Mouse (Mus musculus) hindbrain, embryonic 10.5 days (tissue): Measurements from ENCODE around the gene Gm11099. TPM values are rescaled to one million over a fixed set of nuclear protein-coding genes. Genes with fewer than 3 reads are reported as not detected.

Experiments used
- DNase-seq: peaks from one replicate; pipeline ENCODE4 v3.0.0-alpha.2; 2017; ENCODE audit warnings: low spot score
- H3K27ac ChIP-seq: fragments of 300-500 bp; sonication (generic); 2 replicates; pipeline ENCODE4 v1.5.1; 2016; ENCODE audit warnings: mild to moderate bottlenecking, moderate library complexity
- H3K27me3 ChIP-seq: fragments of 300-500 bp; sonication (generic); 2 replicates; pipeline ENCODE4 v1.6.1; 2016; ENCODE audit warnings: mild to moderate bottlenecking; ENCODE audit not compliant: poor library complexity, insufficient read depth, severe bottlenecking
- H3K36me3 ChIP-seq: fragments of 300-500 bp; sonication (generic); 2 replicates; pipeline ENCODE4 v1.6.1; 2016; ENCODE audit warnings: mild to moderate bottlenecking, moderate library complexity
- H3K4me1 ChIP-seq: fragments of 300-500 bp; sonication (generic); replicated peaks from 2 replicates; pipeline ENCODE4 v1.6.1; 2016; ENCODE audit warnings: mild to moderate bottlenecking
- H3K4me3 ChIP-seq: fragments of 300-500 bp; sonication (generic); 2 replicates; pipeline ENCODE4 v1.5.1; 2016; ENCODE audit warnings: mild to moderate bottlenecking, moderate library complexity
- H3K9me3 ChIP-seq: fragments of 300-500 bp; sonication (generic); 2 replicates; pipeline ENCODE4 v1.6.1; 2016; ENCODE audit warnings: mild to moderate bottlenecking, moderate library complexity
- WGBS: fragments of 180-500 bp; shearing (Covaris S2); methylation state at CpG from one replicate; pipeline ENCODE4 v1.1.7; 2016; 5-methylcytosine and 5-hydroxymethylcytosine counted together
- polyA plus RNA-seq: library from polyadenylated mRNA; unstranded; fragments of >200 nt; fragmentation: Nextera tagmentation; extraction: Ambion mirVana; gene quantifications from 2 replicates; pipeline ENCODE4 v1.2.1, GENCODE M21; 2016

The Gm11099 gene
- not detected in 2 replicates for polyA plus RNA-seq

DNA sequence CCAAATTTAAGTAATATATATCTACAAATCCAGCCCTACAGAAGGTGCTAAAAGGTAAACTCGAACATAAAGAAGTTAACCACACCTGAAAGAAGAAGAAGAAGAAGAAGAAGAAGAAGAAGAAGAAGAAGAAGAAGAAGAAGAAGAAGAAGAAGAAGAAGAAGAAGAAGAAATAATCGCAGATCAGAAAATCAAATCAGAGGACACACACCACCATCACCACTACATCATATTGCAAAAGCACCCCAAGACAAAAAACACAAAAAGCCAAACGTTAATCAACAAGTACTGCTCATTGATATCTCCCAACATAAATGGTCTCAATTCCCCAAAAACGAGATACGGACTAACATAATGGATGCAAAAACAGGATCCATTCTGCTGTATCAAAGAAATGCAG is at the start of gene Gm11099:
Gene Gm11099 (plus strand): TSS at position 301 of the 400 bp plus-strand sequence.
- WGBS = 85% methylated on average over 5 of the region's 5 CpGs
- no peaks in the 10 kb centered on the region for H3K9me3 ChIP-seq
- H3K27ac ChIP-seq = no peak within 1 kb of the TSS
- no peaks in the 10 kb centered on the region for H3K4me1 ChIP-seq
- H3K36me3 ChIP-seq = no peaks in the 10 kb centered on the region
- no peak within 1 kb of the TSS for H3K4me3 ChIP-seq
- no peak for DNase-seq
- H3K27me3 ChIP-seq = no peaks in the 10 kb centered on the region

DNA sequence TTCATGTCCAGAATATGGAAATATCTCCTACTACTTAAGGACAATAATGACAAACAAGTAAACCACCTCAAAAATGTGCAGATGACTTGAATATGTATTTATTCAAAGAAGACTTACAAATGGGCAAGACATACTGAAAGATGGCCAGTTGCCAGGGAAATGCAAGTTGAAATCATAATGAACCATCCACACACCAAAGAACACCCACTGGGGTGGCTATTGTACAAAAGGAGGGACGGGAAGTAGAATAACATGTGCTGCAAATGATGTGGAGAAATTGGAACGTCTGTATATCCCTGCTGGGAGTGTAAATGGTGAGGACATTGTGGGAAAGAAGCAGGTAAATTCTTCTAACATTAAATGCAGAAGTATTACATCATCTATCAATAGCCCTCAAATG is 46.3 kb upstream of the Gm11099 start:
- no peaks in the 10 kb centered on the region for H3K9me3 ChIP-seq
- WGBS = 51% methylated on average over 2 of the region's 2 CpGs
- no peaks in the 10 kb centered on the region for H3K36me3 ChIP-seq
- no peaks in the 10 kb centered on the region for H3K27me3 ChIP-seq
- no peak overlapping the region for H3K27ac ChIP-seq
- no peaks in the 10 kb centered on the region for H3K4me1 ChIP-seq
- no peak for DNase-seq
- no peak overlapping the region for H3K4me3 ChIP-seq

DNA sequence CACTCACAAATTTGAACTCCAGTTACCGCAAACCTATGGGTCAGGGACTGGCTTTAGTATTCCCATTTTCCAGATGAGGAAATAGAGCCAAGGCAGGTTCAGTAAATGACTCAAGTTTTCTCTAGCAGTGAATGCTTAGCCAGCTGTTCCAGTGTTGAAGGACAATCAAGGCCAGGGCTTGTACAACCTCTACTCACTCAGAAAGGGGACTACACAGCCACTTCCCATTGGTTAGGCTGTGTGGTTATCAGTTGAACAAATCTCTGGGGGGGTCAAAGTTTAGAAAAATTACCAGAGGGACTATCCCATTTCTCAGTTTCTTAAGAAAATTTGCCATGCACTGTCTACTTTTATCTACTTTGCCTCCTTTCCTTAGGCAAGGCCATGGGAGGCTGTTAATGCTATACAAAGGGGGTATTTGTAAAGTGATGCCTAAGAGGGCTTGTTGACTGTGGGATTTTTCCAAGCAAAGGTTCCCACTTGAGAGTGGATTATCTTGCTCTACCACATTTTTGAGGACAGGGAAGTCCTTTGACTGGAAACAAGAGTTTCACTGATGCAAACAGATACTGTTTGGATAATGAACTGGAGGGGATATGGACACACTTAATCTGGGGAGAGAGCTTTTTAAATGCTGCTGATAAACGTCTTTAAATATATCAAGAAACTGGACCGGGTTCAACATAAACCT is 30.2 kb upstream of the Gm11099 start:
- Histone ChIP-seq H3K4me3 (no peak overlapping the region), H3K27ac (no peak overlapping the region), H3K27me3 (no peaks in the 10 kb centered on the region), H3K4me1 (peaks cover 6% of the 10 kb centered on the region; the same call in 1 of the 2 replicates), H3K36me3 (no peaks in the 10 kb centered on the region), H3K9me3 (0 out of 2 replicates have a peak, but pooled peaks cover 2% of the 10 kb centered on the region)
- no peak for DNase-seq
- WGBS = 83% methylated on average over 3 of the region's 3 CpGs

DNA sequence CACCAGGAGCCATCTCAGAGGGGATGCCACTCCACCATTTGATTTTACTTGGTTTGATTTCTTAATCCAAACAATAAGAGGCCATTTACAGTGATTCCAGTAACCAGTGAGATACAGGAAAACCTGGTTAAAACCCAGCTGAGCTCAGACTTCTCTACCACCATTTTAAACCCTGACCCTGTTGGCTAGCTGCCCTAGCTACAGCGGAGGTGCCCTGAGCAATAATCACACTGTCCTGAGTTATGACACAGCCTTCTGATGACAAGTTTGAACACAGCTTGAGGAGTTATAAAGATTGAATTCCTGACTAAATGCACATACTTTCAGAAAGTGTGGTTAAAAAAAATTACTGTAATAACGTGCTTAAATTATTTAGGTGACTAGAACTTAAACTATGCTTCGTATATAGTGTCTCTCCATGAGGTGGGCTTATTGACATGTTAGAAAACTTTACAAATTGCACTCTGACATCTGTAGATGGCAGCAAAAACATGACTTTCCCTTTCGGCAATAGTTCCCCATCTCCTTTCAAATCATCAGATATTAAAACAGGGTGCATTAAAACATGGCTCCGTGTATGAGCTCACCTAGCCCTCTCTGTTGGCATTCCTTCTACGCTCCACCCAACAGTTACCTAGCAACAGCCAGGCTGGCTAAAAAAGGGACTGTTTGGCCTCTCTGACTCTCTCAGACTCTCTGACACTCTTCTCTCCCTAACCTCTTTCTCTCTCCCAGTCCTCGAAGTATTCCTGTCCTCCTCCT is 29.1 kb upstream of the Gm11099 start:
- no peak for DNase-seq
- Histone ChIP-seq H3K27ac (no peak overlapping the region), H3K36me3 (no peaks in the 10 kb centered on the region), H3K9me3 (0 out of 2 replicates have a peak, but pooled peaks cover 2% of the 10 kb centered on the region), H3K4me1 (peaks cover 6% of the 10 kb centered on the region; the same call in 1 of the 2 replicates), H3K27me3 (no peaks in the 10 kb centered on the region), H3K4me3 (no peak overlapping the region)
- 69% methylated on average over 7 of the region's 7 CpGs for WGBS

DNA sequence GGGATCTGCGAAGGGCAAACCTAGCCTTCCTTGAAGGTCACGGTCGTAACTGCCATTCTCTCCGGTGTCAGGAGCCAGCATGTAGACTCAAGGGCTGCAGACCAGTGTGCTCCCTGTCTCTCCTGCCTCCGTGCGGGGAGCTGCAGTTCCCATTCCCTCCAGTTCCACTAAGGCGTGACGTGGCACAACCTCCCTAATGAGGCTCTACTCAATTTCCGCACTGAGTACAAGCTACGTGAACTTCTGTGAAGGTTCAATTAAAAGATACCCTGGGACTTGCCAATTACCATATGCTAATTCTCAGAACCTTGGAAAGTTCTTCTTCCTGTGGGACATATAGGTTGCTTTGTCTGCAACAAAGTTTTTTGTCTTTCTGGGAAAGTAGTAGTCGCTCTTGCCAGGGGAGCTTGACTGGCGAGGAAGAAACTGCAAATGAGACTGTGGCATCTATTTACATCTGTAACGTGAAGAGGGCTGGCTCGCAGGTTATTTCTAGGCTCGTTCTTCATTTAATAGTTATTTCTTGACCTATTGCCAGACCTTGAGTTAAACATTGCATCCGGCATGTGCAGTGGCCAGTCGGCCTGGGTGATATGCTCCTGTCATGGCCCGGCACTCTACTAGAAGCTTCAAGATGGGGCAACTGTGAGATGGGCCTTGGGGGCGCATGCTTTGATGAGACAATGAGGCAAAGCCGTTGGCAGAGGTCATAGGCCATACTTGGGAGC is 26.8 kb upstream of the Gm11099 start:
- 0 out of 2 replicates have a peak, but pooled peaks cover 2% of the 10 kb centered on the region for H3K9me3 ChIP-seq
- H3K36me3 ChIP-seq = no peaks in the 10 kb centered on the region
- WGBS = 92% methylated on average over 20 of the region's 20 CpGs
- no peaks in the 10 kb centered on the region for H3K27me3 ChIP-seq
- H3K4me1 ChIP-seq = peaks cover 6% of the 10 kb centered on the region; the same call in 1 of the 2 replicates
- no peak overlapping the region for H3K27ac ChIP-seq
- no peak overlapping the region for H3K4me3 ChIP-seq
- DNase-seq = no peak

DNA sequence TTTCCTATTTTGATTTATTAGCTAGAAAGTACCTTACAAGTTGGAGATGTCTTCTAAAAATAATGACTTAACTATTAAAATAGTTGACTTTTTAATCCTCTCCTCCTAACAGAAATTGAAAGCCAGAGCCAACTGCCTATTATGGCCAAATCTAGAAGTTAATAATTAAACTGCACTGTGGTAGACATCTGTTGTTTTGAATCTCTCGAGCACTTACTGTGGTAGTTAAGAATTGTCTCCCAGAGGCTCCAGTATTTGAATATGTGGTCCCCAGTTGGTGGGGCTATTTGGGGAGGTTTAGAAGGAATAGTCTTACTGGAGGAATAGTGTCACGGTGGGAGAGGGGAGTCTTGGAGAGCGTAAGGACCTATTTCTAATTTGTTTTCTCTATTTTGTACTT is 18.2 kb upstream of the Gm11099 start:
- no peaks in the 10 kb centered on the region for H3K27me3 ChIP-seq
- no peaks in the 10 kb centered on the region for H3K36me3 ChIP-seq
- peaks cover 4% of the 10 kb centered on the region; the same call in 1 of the 2 replicates for H3K9me3 ChIP-seq
- peaks cover 7% of the 10 kb centered on the region for H3K4me1 ChIP-seq
- WGBS = 81% methylated on average over 3 of the region's 3 CpGs
- no peak overlapping the region for H3K4me3 ChIP-seq
- no peak overlapping the region for H3K27ac ChIP-seq
- no peak for DNase-seq

DNA sequence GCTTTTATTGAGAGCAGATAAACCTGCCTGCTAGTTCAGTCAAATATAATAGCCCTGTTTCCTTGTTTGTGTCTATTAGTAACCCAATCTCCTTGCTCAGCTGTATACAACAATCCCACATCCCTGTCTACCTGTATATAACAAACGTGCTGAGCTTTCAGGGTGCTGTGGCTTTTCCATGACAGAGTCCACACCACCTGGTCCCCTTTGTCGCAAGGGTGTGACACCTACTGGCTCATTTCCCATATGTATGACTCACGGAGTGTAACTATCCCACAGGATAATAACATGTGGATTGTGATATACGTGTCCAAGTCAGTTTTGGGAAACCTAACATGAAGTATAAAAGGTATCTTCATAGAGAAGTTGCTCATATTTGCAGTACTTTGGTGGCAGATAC is 16.8 kb upstream of the Gm11099 start:
- peaks cover 4% of the 10 kb centered on the region; the same call in 1 of the 2 replicates for H3K9me3 ChIP-seq
- WGBS = 93% methylated on average over 4 of the region's 4 CpGs
- H3K36me3 ChIP-seq = no peaks in the 10 kb centered on the region
- peaks cover 7% of the 10 kb centered on the region for H3K4me1 ChIP-seq
- DNase-seq = no peak
- no peak overlapping the region for H3K27ac ChIP-seq
- no peaks in the 10 kb centered on the region for H3K27me3 ChIP-seq
- H3K4me3 ChIP-seq = no peak overlapping the region

DNA sequence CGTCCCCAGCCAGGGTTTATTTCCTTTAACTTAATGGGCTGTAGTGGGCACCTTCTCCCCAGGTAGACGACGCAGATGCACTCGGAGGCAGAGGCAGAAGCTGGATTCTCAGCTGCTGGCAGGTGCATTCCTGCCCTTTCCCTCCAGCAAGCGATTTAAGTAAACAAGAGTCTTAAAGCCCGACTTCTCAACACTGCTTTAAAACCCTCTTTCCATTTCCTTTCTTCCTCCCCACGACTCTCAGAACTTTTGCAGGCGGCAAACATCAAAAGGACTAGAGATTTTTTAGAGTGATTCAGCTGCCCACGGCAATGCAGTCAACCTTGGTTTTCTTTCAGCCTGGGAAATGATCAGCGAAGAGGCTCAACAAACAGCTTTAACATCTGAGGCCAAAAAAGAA is 14.7 kb upstream of the Gm11099 start:
- DNase-seq = no peak
- WGBS = 43% methylated on average over 10 of the region's 10 CpGs
- H3K9me3 ChIP-seq = peaks cover 4% of the 10 kb centered on the region; the same call in 1 of the 2 replicates
- H3K27ac ChIP-seq = no peak overlapping the region
- no peaks in the 10 kb centered on the region for H3K36me3 ChIP-seq
- no peaks in the 10 kb centered on the region for H3K27me3 ChIP-seq
- H3K4me3 ChIP-seq = no peak overlapping the region
- no peaks in the 10 kb centered on the region; the same call in 1 of the 2 replicates for H3K4me1 ChIP-seq

DNA sequence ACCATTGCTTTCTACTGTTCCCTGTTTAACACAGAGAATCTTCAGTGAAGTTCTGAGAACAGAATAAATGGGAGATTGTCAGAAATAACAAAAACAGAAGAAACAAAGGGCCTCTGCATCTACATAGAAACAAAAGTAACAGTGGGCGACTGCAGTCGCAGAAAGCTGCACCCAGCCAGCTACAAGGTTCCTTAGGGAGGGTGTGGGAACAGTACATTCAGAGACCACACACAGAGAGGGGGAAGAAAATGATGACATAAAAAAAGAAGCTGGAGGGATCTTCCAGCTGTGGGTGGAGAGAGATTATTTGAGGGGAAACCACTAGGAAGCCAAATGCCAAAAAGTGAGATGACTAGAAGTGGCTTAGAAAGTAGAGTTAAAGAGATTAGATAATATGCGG is 20.6 kb downstream of the Gm11099 start:
- no peaks in the 10 kb centered on the region for H3K9me3 ChIP-seq
- no peak overlapping the region for H3K27ac ChIP-seq
- no peaks in the 10 kb centered on the region for H3K27me3 ChIP-seq
- H3K4me3 ChIP-seq = no peak overlapping the region
- H3K4me1 ChIP-seq = peaks cover 2% of the 10 kb centered on the region; the same call in 1 of the 2 replicates
- no peak for DNase-seq
- WGBS = 39% methylated on average over 3 of the region's 3 CpGs
- H3K36me3 ChIP-seq = no peaks in the 10 kb centered on the region

DNA sequence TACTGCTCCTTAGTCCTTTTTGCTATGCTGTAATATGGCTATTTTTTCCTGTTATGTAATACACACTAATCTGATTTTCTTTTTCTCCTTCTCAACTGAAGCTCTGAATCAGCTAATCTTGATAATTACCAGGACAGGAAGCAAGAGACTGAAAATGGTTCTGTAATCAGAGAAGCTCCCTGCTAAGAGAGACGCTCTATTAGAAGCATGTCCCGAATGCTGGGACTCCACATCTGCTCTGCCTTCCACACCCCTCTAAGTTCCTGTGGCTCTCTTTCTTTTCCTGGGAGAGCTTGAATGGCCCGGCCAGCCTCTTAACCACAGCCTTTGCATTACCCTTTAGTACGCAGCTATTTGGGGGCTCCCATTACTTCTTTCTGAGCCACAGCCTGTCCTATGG is 45.8 kb downstream of the Gm11099 start:
- Histone ChIP-seq H3K36me3 (no peaks in the 10 kb centered on the region), H3K4me1 (peaks cover 11% of the 10 kb centered on the region), H3K9me3 (no peaks in the 10 kb centered on the region), H3K27ac (no peak overlapping the region), H3K27me3 (peaks cover 37% of the 10 kb centered on the region), H3K4me3 (no peak overlapping the region)
- no peak for DNase-seq
- 69% methylated on average over 4 of the region's 4 CpGs for WGBS

DNA sequence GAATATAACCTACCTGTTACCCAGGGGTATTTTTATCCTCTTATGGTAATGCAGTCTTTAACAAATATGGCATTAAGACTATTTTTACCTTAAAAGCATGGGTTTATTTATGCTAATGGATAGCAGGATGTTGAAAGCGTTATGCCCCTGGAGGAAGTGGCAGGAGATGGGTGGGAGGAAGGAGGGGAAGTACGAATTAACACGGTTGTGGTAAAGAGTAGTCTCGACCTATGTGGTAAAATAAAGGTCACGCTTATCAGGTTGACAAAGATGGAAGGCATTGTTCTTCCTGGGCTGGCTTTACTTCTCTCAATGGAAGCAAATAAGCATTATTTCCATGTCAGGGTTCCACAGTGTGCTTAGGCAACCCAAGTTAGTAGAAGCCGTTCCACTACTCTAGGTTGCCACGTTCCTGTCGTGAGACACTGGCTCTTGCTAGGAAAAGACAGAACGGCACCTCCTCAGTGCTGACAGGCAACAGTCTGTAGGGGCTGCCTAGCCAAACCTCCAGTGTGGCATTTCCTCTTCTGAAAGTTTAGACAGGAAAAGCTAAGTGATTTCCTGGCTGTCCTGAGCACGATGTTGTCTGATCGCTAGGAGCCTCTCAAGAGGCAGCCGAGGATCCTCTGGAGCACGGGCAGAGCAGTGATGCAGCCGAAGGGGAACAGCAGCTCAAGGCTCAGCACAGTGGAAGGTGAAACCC is 47.7 kb downstream of the Gm11099 start:
- H3K27me3 ChIP-seq = peaks cover 46% of the 10 kb centered on the region
- peak; percentile 9 for DNase-seq
- H3K27ac ChIP-seq = no peak overlapping the region
- no peaks in the 10 kb centered on the region for H3K36me3 ChIP-seq
- H3K4me1 ChIP-seq = peaks cover 11% of the 10 kb centered on the region
- H3K9me3 ChIP-seq = no peaks in the 10 kb centered on the region
- 37% methylated on average over 14 of the region's 14 CpGs for WGBS
- no peak overlapping the region for H3K4me3 ChIP-seq

DNA sequence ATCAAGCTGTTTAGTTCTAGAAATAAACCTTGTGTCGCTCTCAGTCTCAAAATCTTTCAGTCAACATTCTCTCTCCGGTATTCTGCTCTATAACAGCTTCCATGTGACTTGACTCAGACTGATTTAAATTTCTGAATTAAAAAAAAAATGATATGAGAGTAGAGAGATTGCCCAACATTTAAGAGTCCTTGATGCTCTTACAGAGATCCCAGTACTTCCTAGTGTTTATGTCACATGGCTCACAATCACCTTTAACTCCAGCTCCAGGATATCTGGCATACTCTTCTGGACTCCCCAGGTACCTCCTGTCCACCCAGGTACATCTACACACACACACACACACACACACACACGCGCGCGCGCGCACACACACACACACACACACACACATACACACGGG is 53.1 kb downstream of the Gm11099 start:
- H3K27me3 ChIP-seq = peaks cover 30% of the 10 kb centered on the region
- no peaks in the 10 kb centered on the region for H3K36me3 ChIP-seq
- no peak for DNase-seq
- H3K4me1 ChIP-seq = no peaks in the 10 kb centered on the region
- no peak overlapping the region for H3K27ac ChIP-seq
- WGBS = 90% methylated on average over 9 of the region's 9 CpGs
- H3K9me3 ChIP-seq = 0 out of 2 replicates have a peak, but pooled peaks cover 6% of the 10 kb centered on the region
- no peak overlapping the region for H3K4me3 ChIP-seq
